Mouse (Mus musculus) lung, postnatal 0 days (tissue): ENCODE measurements at regions not wholly inside any gene's neighbourhood (a gene's known extent, or its start where the extent isn't known, plus 50 kb on each side); places are given as distances from the start of the nearest gene placed in this dataset.

Experiments
- CTCF ChIP-seq: IDR thresholded peaks from 2 replicates; pipeline ENCODE4 v1.5.1; 2016; ENCODE audit warnings: antibody characterized with exemption, mild to moderate bottlenecking
- EP300 ChIP-seq: IDR thresholded peaks from 2 replicates; pipeline ENCODE4 v1.6.1; 2016; ENCODE audit warnings: antibody characterized with exemption, mild to moderate bottlenecking, control low read depth

DNA sequence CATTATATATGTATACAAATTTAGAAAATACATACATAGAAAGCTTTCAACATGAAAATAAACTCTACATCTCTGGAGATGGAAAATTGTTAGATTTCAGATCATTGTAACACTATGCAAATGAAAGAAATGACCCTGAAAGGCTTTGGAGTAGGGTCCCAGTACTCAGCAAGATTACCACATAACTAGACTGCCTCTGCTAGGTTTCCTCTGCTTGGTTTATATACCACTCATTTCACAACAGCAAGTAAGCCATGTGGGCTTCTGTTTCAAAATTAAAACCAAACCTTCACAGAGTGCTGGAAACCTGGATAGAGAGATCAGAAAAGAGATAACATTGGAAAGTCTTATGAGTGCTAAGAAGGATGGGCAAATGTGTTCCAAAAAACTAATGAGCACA is 600.1 kb downstream of the Ptprc start:
- TF ChIP-seq CTCF (no peak), EP300 (no peak)
